Mouse (Mus musculus) ovary, postnatal 10 days (tissue): Measurements from ENCODE around the gene Ampd3.

Experiments used
- DNase-seq: peaks from one replicate; pipeline ENCODE4 v3.0.0; 2022; ENCODE audit warnings: low spot score

The Ampd3 gene

GRCm38 (mm10) chr7:110768001-110768400, at the start of gene Ampd3:
Ampd3 (plus strand) TSS chr7:110768206.
- DNase-seq = no peak

- no peak for DNase-seq
Observed at GRCm38 (mm10) chr7:110718505-110718904, 49.5 kb upstream of the Ampd3 start.

GRCm38 (mm10) chr7:110719857-110720256, 48.1 kb upstream of the Ampd3 start:
- DNase-seq = no peak

GRCm38 (mm10) chr7:110722183-110722582, 45.8 kb upstream of the Ampd3 start:
- DNase-seq = no peak

- no peak for DNase-seq
Observed at GRCm38 (mm10) chr7:110727049-110727448, 41.0 kb upstream of the Ampd3 start.

GRCm38 (mm10) chr7:110728876-110729275, 39.1 kb upstream of the Ampd3 start:
- DNase-seq = no peak

GRCm38 (mm10) chr7:110729295-110729694, 38.7 kb upstream of the Ampd3 start:
- DNase-seq = no peak

GRCm38 (mm10) chr7:110731091-110731967, 36.7 kb upstream of the Ampd3 start:
- DNase-seq = no peak

- no peak for DNase-seq
Observed at GRCm38 (mm10) chr7:110732001-110732632, 35.9 kb upstream of the Ampd3 start.

- no peak for DNase-seq
Observed at GRCm38 (mm10) chr7:110736914-110737313, 31.1 kb upstream of the Ampd3 start.

- no peak for DNase-seq
Observed at GRCm38 (mm10) chr7:110739764-110740163, 28.2 kb upstream of the Ampd3 start.

GRCm38 (mm10) chr7:110740188-110740587, 27.8 kb upstream of the Ampd3 start:
- no peak for DNase-seq

GRCm38 (mm10) chr7:110742022-110742421, 26.0 kb upstream of the Ampd3 start:
- no peak for DNase-seq

GRCm38 (mm10) chr7:110746087-110746562, 21.9 kb upstream of the Ampd3 start:
- no peak for DNase-seq

GRCm38 (mm10) chr7:110746809-110747208, 21.2 kb upstream of the Ampd3 start:
- DNase-seq = no peak

GRCm38 (mm10) chr7:110750834-110751233, 17.2 kb upstream of the Ampd3 start:
- no peak for DNase-seq

- DNase-seq = no peak
Observed at GRCm38 (mm10) chr7:110751634-110752033, 16.4 kb upstream of the Ampd3 start.

GRCm38 (mm10) chr7:110753310-110753709, 14.7 kb upstream of the Ampd3 start:
- no peak for DNase-seq

- no peak for DNase-seq
Observed at GRCm38 (mm10) chr7:110753926-110754330, 14.1 kb upstream of the Ampd3 start.

GRCm38 (mm10) chr7:110756440-110756839, 11.6 kb upstream of the Ampd3 start:
- DNase-seq = no peak

- no peak for DNase-seq
Observed at GRCm38 (mm10) chr7:110762605-110763180, 5.3 kb upstream of the Ampd3 start.

GRCm38 (mm10) chr7:110768451-110769064, 552 bp downstream of the Ampd3 start:
- DNase-seq = no peak
